ENCODE assay signal across 8 mouse cellular contexts in the genomic region with DNA sequence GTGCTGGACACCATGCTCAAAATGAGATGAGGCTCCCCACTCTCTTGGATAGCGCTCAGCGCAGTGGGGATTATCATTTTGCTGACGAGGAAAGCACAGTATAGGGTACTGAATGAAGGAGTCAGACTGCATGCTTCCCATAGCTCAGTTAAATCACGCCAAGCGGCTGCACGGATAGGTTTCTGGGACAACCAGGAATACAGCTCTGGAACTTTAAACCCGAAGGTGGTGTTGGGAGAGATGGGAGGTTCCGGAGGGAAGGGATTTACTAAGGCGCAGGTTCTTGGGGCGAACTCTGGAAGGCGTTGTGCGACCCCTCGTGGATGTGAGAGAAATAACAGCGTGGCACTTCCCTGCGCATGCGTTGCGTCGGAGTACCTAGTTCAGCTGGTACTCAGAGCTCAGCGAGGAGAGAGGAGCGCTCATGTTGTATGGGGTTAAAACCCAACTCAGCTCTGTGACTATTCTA. TPM values are rescaled to one million over a fixed set of nuclear protein-coding genes. Genes with fewer than 3 reads are reported as not detected.
DNase-seq lines count a peak whose midpoint lies in the region; ATAC-seq and TF ChIP-seq lines count a peak whose summit lies in the region.

No protein-coding gene starts in this region.

- H3K4me2 ChIP-seq in forebrain, postnatal 0 days (ENCODE audit: low read depth) = peak overlapping the region; percentile 50
- peak overlapping the region; percentile 66 for H3K4me2 ChIP-seq in lung, embryonic 15.5 days

- peak; percentile 94 for TF ChIP-seq CTCF in G1E (IDR thresholded peaks at IDR 0.05; ENCODE audit: low read depth, low read length)
- peak; percentile 97 for TF ChIP-seq CTCF in forebrain, postnatal 0 days (IDR thresholded peaks at IDR 0.05; ENCODE audit: low read depth)

- WGBS in forebrain, postnatal 0 days = 4% methylated on average over 20 of the region's 20 CpGs
- 7% methylated on average over 20 of the region's 20 CpGs for WGBS in lung, embryonic 15.5 days

- H3K27me3 ChIP-seq in G1E (ENCODE audit: insufficient read depth, low read length) = no peaks in the 10 kb centered on the region
- H3K27me3 ChIP-seq in forebrain, postnatal 0 days (ENCODE audit: insufficient read depth, low read length) = no peaks in the 10 kb centered on the region
- no peaks in the 10 kb centered on the region for H3K27me3 ChIP-seq in lung, embryonic 15.5 days

- DNase-seq in G1E (ENCODE audit: low spot score) = peak; percentile 60
- peak; percentile 95 to 97 for DNase-seq in cerebellum, adult 18-20 months
- peak; percentile 98 for DNase-seq in forebrain, postnatal 0 days
- DNase-seq in heart, postnatal 4 days = peak; percentile 92
- peak; percentile 90 to 94 for DNase-seq in layer of hippocampus, adult 8-10 months (ENCODE audit: low spot score in 2 of 2)
- peak; percentile 78 for DNase-seq in ovary, adult 18-20 months (ENCODE audit: low spot score)
- peak; percentile 86 for DNase-seq in thymus, postnatal 0 days (ENCODE audit: low spot score)

- H3K4me1 ChIP-seq in G1E (ENCODE audit: insufficient read depth, low read depth, low read length) = peaks cover 58% of the 10 kb centered on the region
- H3K4me1 ChIP-seq in forebrain, postnatal 0 days (ENCODE audit: insufficient read depth) = peaks cover 16% of the 10 kb centered on the region; the same call in 1 of the 2 replicates
- H3K4me1 ChIP-seq in lung, embryonic 15.5 days = peaks cover 13% of the 10 kb centered on the region; the same call in 1 of the 2 replicates

- peak overlapping the region; percentile 56; the same call in 1 of the 2 replicates for H3K4me3 ChIP-seq in G1E (ENCODE audit: low read depth, low read length)
- H3K4me3 ChIP-seq in forebrain, postnatal 0 days (ENCODE audit: low read depth, low read length) = peak overlapping the region; percentile 30
- H3K4me3 ChIP-seq in lung, embryonic 15.5 days = peak overlapping the region; percentile 32

- ATAC-seq in G1E (ENCODE audit: extremely low read depth, insufficient number of reproducible peaks, low FRiP score, poor library complexity, severe bottlenecking) = peak; percentile 62
- ATAC-seq in forebrain, postnatal 0 days = peak; percentile 92
- ATAC-seq in lung, embryonic 15.5 days (ENCODE audit: borderline replicate concordance, extremely low read depth, low FRiP score, low TSS enrichment) = peak; percentile 56; the same call in 1 of the 2 replicates

- H3K36me3 ChIP-seq in G1E (replicated peaks) = peaks cover 13% of the 10 kb centered on the region
- no peaks in the 10 kb centered on the region for H3K36me3 ChIP-seq in forebrain, postnatal 0 days (ENCODE audit: insufficient read depth)
- no peaks in the 10 kb centered on the region for H3K36me3 ChIP-seq in lung, embryonic 15.5 days

- H3K27ac ChIP-seq in forebrain, postnatal 0 days (ENCODE audit: low read depth, low read length) = no peak overlapping the region
- H3K27ac ChIP-seq in lung, embryonic 15.5 days = no peak overlapping the region

- peak overlapping the region; percentile 43 for H3K9ac ChIP-seq in forebrain, postnatal 0 days
- peak overlapping the region; percentile 33 for H3K9ac ChIP-seq in lung, embryonic 15.5 days

- H3K9me3 ChIP-seq in G1E (replicated peaks) = no peaks in the 10 kb centered on the region
- H3K9me3 ChIP-seq in forebrain, postnatal 0 days (ENCODE audit: low read length) = no peaks in the 10 kb centered on the region
- H3K9me3 ChIP-seq in lung, embryonic 15.5 days = no peaks in the 10 kb centered on the region

RNA-seq across cellular contexts. Expression of a gene that starts 4.8 kb away (rescaled TPM):
- not detected in 2 replicates for total RNA-seq in G1E (2014; fragmentation: Nextera tagmentation)
- 0.23 TPM in 1 of 2 replicates, not detected in the other for total RNA-seq in G1E (2017)
- not detected in 2 replicates for polyA plus RNA-seq in G1E (2012)
- 0.92 TPM in 1 of 2 replicates, not detected in the other for total RNA-seq in forebrain, postnatal 0 days (2014; rRNA removed)
- polyA plus RNA-seq in forebrain, postnatal 0 days (2015; fragmentation: Nextera tagmentation; extraction: Ambion mirVana) = 0.19 TPM in 1 of 2 replicates, not detected in the other
- not detected for total RNA-seq in heart, postnatal 4 days (2021)
- total RNA-seq in layer of hippocampus, adult 8-10 months (2022) = not detected
- not detected in 2 replicates for polyA plus RNA-seq in lung, embryonic 15.5 days (2015; fragmentation: Nextera tagmentation; extraction: Ambion mirVana)
- not detected in 2 replicates for polyA plus RNA-seq in thymus, postnatal 0 days (2015; fragmentation: Nextera tagmentation; extraction: Ambion mirVana)

RNA-seq across cellular contexts. Expression of a gene that starts 31.1 kb away (rescaled TPM):
- total RNA-seq in G1E (2014; fragmentation: Nextera tagmentation) (not detected in 2 replicates), G1E (2017) (0.05 TPM in 1 of 2 replicates, not detected in the other)
- polyA plus RNA-seq in G1E (2012) = 0.03 TPM in 1 of 2 replicates, not detected in the other
- 5.9 and 6.4 TPM in 2 replicates for total RNA-seq in forebrain, postnatal 0 days (2014; rRNA removed)
- 6.5 and 10.0 TPM in 2 replicates for polyA plus RNA-seq in forebrain, postnatal 0 days (2015; fragmentation: Nextera tagmentation; extraction: Ambion mirVana)
- total RNA-seq in heart, postnatal 4 days (2021) = 1 to 10 TPM; 2.0 TPM
- total RNA-seq in layer of hippocampus, adult 8-10 months (2022) = 1 to 10 TPM; 1.3 to 2.4 (median 1.9) TPM
- polyA plus RNA-seq in lung, embryonic 15.5 days (2015; fragmentation: Nextera tagmentation; extraction: Ambion mirVana) = 1.2 and 1.5 TPM in 2 replicates
- 17.5 and 19.5 TPM in 2 replicates for polyA plus RNA-seq in thymus, postnatal 0 days (2015; fragmentation: Nextera tagmentation; extraction: Ambion mirVana)

RNA-seq across cellular contexts. Expression of a gene that starts 44.9 kb away (rescaled TPM):
- total RNA-seq in G1E (2014; fragmentation: Nextera tagmentation) = 238 and 283 TPM in 2 replicates
- 170 and 260 TPM in 2 replicates for total RNA-seq in G1E (2017)
- polyA plus RNA-seq in G1E (2012) = 26.4 and 38.7 TPM in 2 replicates
- total RNA-seq in forebrain, postnatal 0 days (2014; rRNA removed) = 88.8 and 108 TPM in 2 replicates
- 76.8 and 87.2 TPM in 2 replicates for polyA plus RNA-seq in forebrain, postnatal 0 days (2015; fragmentation: Nextera tagmentation; extraction: Ambion mirVana)
- 10 to 100 TPM; 47.8 to 50.4 TPM for total RNA-seq in heart, postnatal 4 days (2021)
- total RNA-seq in layer of hippocampus, adult 8-10 months (2022) = 100 to 1,000 TPM; 101 to 126 (median 109) TPM
- 107 TPM in 2 replicates for polyA plus RNA-seq in lung, embryonic 15.5 days (2015; fragmentation: Nextera tagmentation; extraction: Ambion mirVana)
- polyA plus RNA-seq in thymus, postnatal 0 days (2015; fragmentation: Nextera tagmentation; extraction: Ambion mirVana) = 124 and 132 TPM in 2 replicates

RNA-seq across cellular contexts. Expression of a gene that starts 50.9 kb away (rescaled TPM):
- total RNA-seq in G1E (2014; fragmentation: Nextera tagmentation) (34.4 and 46.0 TPM in 2 replicates), G1E (2017) (46.4 and 48.4 TPM in 2 replicates)
- 75.8 and 90.9 TPM in 2 replicates for polyA plus RNA-seq in G1E (2012)
- total RNA-seq in forebrain, postnatal 0 days (2014; rRNA removed) = 45.5 and 51.8 TPM in 2 replicates
- 13.7 and 15.0 TPM in 2 replicates for polyA plus RNA-seq in forebrain, postnatal 0 days (2015; fragmentation: Nextera tagmentation; extraction: Ambion mirVana)
- 100 to 1,000 TPM; 178 to 183 TPM for total RNA-seq in heart, postnatal 4 days (2021)
- total RNA-seq in layer of hippocampus, adult 8-10 months (2022) = 100 to 1,000 TPM; 116 to 122 (median 119) TPM
- 25.5 and 25.6 TPM in 2 replicates for polyA plus RNA-seq in lung, embryonic 15.5 days (2015; fragmentation: Nextera tagmentation; extraction: Ambion mirVana)
- 16.2 and 20.0 TPM in 2 replicates for polyA plus RNA-seq in thymus, postnatal 0 days (2015; fragmentation: Nextera tagmentation; extraction: Ambion mirVana)
